Mouse (Mus musculus): ENCODE results near the gene Arhgef38. TPM values are rescaled to one million over a fixed set of nuclear protein-coding genes. Genes with fewer than 3 reads are reported as not detected.

The Arhgef38 gene
- polyA plus RNA-seq, 1 experiment from 2014 or later, result 4.5 TPM

GRCm38 (mm10) chr3:133211324-133211723 is 23.4 kb downstream of the Arhgef38 start:
- TF ChIP-seq CTCF (IDR thresholded peaks at IDR 0.05; ENCODE audit: low read depth), result no peak
- DNase-seq (ENCODE audit: low spot score), result no peak
- no peak overlapping the region for H3K4me3 ChIP-seq (replicated peaks; ENCODE audit: low read depth, low read length)
- WGBS, result 70% methylated on average over 3 of the region's 3 CpGs
- no peaks in the 10 kb centered on the region for H3K9me3 ChIP-seq (replicated peaks; ENCODE audit: low read length)
- no peak for ATAC-seq (replicated peaks; ENCODE audit: low FRiP score, low read depth)
- H3K4me2 ChIP-seq (ENCODE audit: low read length), result no peak overlapping the region
- H3K36me3 ChIP-seq (ENCODE audit: insufficient read depth, low read length), result no peaks in the 10 kb centered on the region
- no peak overlapping the region for H3K27ac ChIP-seq
- no peaks in the 10 kb centered on the region for H3K27me3 ChIP-seq (ENCODE audit: insufficient read depth, low read length)
- H3K4me1 ChIP-seq (replicated peaks; ENCODE audit: insufficient read depth, low read length), result no peaks in the 10 kb centered on the region
- H3K9ac ChIP-seq (ENCODE audit: low read depth, low read length), result no peak overlapping the region

GRCm38 (mm10) chr3:133203713-133204112 is 31.0 kb downstream of the Arhgef38 start:
- H3K4me1 ChIP-seq (replicated peaks; ENCODE audit: insufficient read depth, low read length), result no peaks in the 10 kb centered on the region
- DNase-seq (ENCODE audit: low spot score), result no peak
- no peak for TF ChIP-seq CTCF (IDR thresholded peaks at IDR 0.05; ENCODE audit: low read depth)
- WGBS, result 63% methylated on average over 2 of the region's 2 CpGs
- no peaks in the 10 kb centered on the region for H3K36me3 ChIP-seq (ENCODE audit: insufficient read depth, low read length)
- no peak for ATAC-seq (replicated peaks; ENCODE audit: low FRiP score, low read depth)
- no peak overlapping the region for H3K27ac ChIP-seq
- H3K27me3 ChIP-seq (ENCODE audit: insufficient read depth, low read length), result no peaks in the 10 kb centered on the region
- no peak overlapping the region for H3K4me2 ChIP-seq (ENCODE audit: low read length)
- H3K9ac ChIP-seq (ENCODE audit: low read depth, low read length), result no peak overlapping the region
- no peak overlapping the region for H3K4me3 ChIP-seq (replicated peaks; ENCODE audit: low read depth, low read length)
- no peaks in the 10 kb centered on the region for H3K9me3 ChIP-seq (replicated peaks; ENCODE audit: low read length)

- Histone ChIP-seq H3K4me2 (ENCODE audit: low read length) (no peak overlapping the region), H3K9ac (ENCODE audit: low read depth, low read length) (no peak overlapping the region), H3K4me3 (replicated peaks; ENCODE audit: low read depth, low read length) (no peak overlapping the region), H3K9me3 (replicated peaks; ENCODE audit: low read length) (no peaks in the 10 kb centered on the region), H3K36me3 (ENCODE audit: insufficient read depth, low read length) (no peaks in the 10 kb centered on the region), H3K27me3 (ENCODE audit: insufficient read depth, low read length) (no peaks in the 10 kb centered on the region), H3K4me1 (replicated peaks; ENCODE audit: insufficient read depth, low read length) (no peaks in the 10 kb centered on the region), H3K27ac (no peak overlapping the region)
- DNase-seq (ENCODE audit: low spot score) (no peak), ATAC-seq (replicated peaks; ENCODE audit: low FRiP score, low read depth) (no peak)
- 91% methylated on average over 13 of the region's 13 CpGs for WGBS
- no peak for TF ChIP-seq CTCF (IDR thresholded peaks at IDR 0.05; ENCODE audit: low read depth)
Measured at GRCm38 (mm10) chr3:133202171-133202570, 32.6 kb downstream of the Arhgef38 start.

- Histone ChIP-seq H3K9me3 (replicated peaks; ENCODE audit: low read length) (no peaks in the 10 kb centered on the region), H3K4me3 (replicated peaks; ENCODE audit: low read depth, low read length) (no peak overlapping the region), H3K36me3 (ENCODE audit: insufficient read depth, low read length) (no peaks in the 10 kb centered on the region), H3K4me2 (ENCODE audit: low read length) (no peak overlapping the region), H3K27ac (no peak overlapping the region), H3K27me3 (ENCODE audit: insufficient read depth, low read length) (no peaks in the 10 kb centered on the region), H3K4me1 (replicated peaks; ENCODE audit: insufficient read depth, low read length) (no peaks in the 10 kb centered on the region), H3K9ac (ENCODE audit: low read depth, low read length) (no peak overlapping the region)
- ATAC-seq (replicated peaks; ENCODE audit: low FRiP score, low read depth) (no peak), DNase-seq (ENCODE audit: low spot score) (no peak)
- WGBS, result 56% methylated on average over 3 of the region's 3 CpGs
- no peak for TF ChIP-seq CTCF (IDR thresholded peaks at IDR 0.05; ENCODE audit: low read depth)
Measured at GRCm38 (mm10) chr3:133188930-133189329, 45.8 kb downstream of the Arhgef38 start.

GRCm38 (mm10) chr3:133187524-133187923 is 47.2 kb downstream of the Arhgef38 start:
- no peaks in the 10 kb centered on the region for H3K4me1 ChIP-seq (replicated peaks; ENCODE audit: insufficient read depth, low read length)
- H3K4me2 ChIP-seq (ENCODE audit: low read length), result no peak overlapping the region
- no peaks in the 10 kb centered on the region for H3K9me3 ChIP-seq (replicated peaks; ENCODE audit: low read length)
- H3K4me3 ChIP-seq (replicated peaks; ENCODE audit: low read depth, low read length), result no peak overlapping the region
- no peak for TF ChIP-seq CTCF (IDR thresholded peaks at IDR 0.05; ENCODE audit: low read depth)
- no peak for ATAC-seq (replicated peaks; ENCODE audit: low FRiP score, low read depth)
- DNase-seq (ENCODE audit: low spot score), result no peak
- no peak overlapping the region for H3K9ac ChIP-seq (ENCODE audit: low read depth, low read length)
- no peaks in the 10 kb centered on the region for H3K27me3 ChIP-seq (ENCODE audit: insufficient read depth, low read length)
- no peaks in the 10 kb centered on the region for H3K36me3 ChIP-seq (ENCODE audit: insufficient read depth, low read length)
- H3K27ac ChIP-seq, result no peak overlapping the region
- WGBS, result 91% methylated on average over 3 of the region's 3 CpGs

GRCm38 (mm10) chr3:133176033-133176750 is 58.6 kb downstream of the Arhgef38 start:
- TF ChIP-seq CTCF (IDR thresholded peaks at IDR 0.05; ENCODE audit: low read depth), result no peak
- Histone ChIP-seq H3K36me3 (ENCODE audit: insufficient read depth, low read length) (no peaks in the 10 kb centered on the region), H3K9me3 (replicated peaks; ENCODE audit: low read length) (no peaks in the 10 kb centered on the region), H3K27ac (no peak overlapping the region), H3K4me1 (replicated peaks; ENCODE audit: insufficient read depth, low read length) (no peaks in the 10 kb centered on the region), H3K4me3 (replicated peaks; ENCODE audit: low read depth, low read length) (no peak overlapping the region), H3K9ac (ENCODE audit: low read depth, low read length) (no peak overlapping the region), H3K4me2 (ENCODE audit: low read length) (no peak overlapping the region), H3K27me3 (ENCODE audit: insufficient read depth, low read length) (no peaks in the 10 kb centered on the region)
- WGBS, result 57% methylated on average over 12 of the region's 12 CpGs
- ATAC-seq (replicated peaks; ENCODE audit: low FRiP score, low read depth) (no peak), DNase-seq (ENCODE audit: low spot score) (no peak)

GRCm38 (mm10) chr3:133172291-133172690 is 62.5 kb downstream of the Arhgef38 start:
- Histone ChIP-seq H3K36me3 (ENCODE audit: insufficient read depth, low read length) (no peaks in the 10 kb centered on the region), H3K4me3 (replicated peaks; ENCODE audit: low read depth, low read length) (no peak overlapping the region), H3K9ac (ENCODE audit: low read depth, low read length) (no peak overlapping the region), H3K4me1 (replicated peaks; ENCODE audit: insufficient read depth, low read length) (no peaks in the 10 kb centered on the region), H3K9me3 (replicated peaks; ENCODE audit: low read length) (no peaks in the 10 kb centered on the region), H3K27me3 (ENCODE audit: insufficient read depth, low read length) (no peaks in the 10 kb centered on the region), H3K27ac (no peak overlapping the region), H3K4me2 (ENCODE audit: low read length) (no peak overlapping the region)
- TF ChIP-seq CTCF (IDR thresholded peaks at IDR 0.05; ENCODE audit: low read depth), result no peak
- DNase-seq (ENCODE audit: low spot score) (no peak), ATAC-seq (replicated peaks; ENCODE audit: low FRiP score, low read depth) (no peak)
- whole genome bisulfite sequencing, result 90% methylated on average over 4 of the region's 4 CpGs

Measured in kidney, postnatal 0 days (tissue).